Comparison of ENCODE assay signal across 8 mouse cellular contexts in the genomic region with DNA sequence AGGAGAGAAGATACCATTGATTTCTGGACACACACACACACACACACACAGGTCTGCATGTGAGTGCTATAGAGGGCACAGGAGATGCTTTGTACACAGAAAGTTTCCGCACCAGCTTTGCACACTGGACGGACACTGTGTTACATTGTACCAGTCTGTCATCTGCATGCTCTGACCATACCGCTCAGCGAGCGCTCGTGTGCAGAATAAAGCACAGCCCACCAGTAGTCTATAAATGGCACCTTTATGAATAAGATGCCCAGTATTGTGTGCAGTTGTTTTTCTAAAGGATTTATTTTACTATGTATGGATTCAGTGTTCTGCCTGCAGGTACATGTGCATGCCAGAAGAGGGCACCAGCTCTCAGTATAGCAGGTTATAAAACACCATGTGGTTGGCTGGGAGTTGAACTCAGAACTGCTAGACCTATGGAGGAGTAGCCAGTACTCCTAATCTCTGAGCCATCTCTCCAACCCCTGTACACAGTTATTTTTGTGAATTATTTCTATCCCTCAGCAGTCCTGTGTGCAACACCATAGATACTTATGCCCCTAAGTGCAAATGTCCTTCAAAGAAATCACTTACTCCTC. TPM values are rescaled to one million over a fixed set of nuclear protein-coding genes. Genes with fewer than 3 reads are reported as not detected.
DNase-seq lines count a peak whose midpoint lies in the region; ATAC-seq and TF ChIP-seq lines count a peak whose summit lies in the region.
"Had no signal": no experiment of that assay in that cellular context is flagged by ENCODE, and none has a peak within 500 bp of the region (broad histone marks: within the 10 kb centered on the region; RNA-seq: fewer than 3 reads in every experiment).

No protein-coding gene starts in this region.

- no peak for TF ChIP-seq POLR2A in CH12.LX (IDR thresholded peaks at IDR 0.05; ENCODE audit: low read depth, low read length)
- TF ChIP-seq POLR2A in bone marrow, adult 2 months (IDR thresholded peaks at IDR 0.05; ENCODE audit: borderline replicate concordance, control insufficient read depth, low read depth, low read length) = no peak

- peak; percentile 61 for TF ChIP-seq RAD21 in CH12.LX (IDR thresholded peaks at IDR 0.05; ENCODE audit: low read depth, low read length)

- no peaks in the 10 kb centered on the region for H3K9me3 ChIP-seq in kidney, embryonic 14.5 days (ENCODE audit: control insufficient read depth, low read length)
- no peaks in the 10 kb centered on the region for H3K9me3 ChIP-seq in CH12.LX (replicated peaks; ENCODE audit: low read length)

- in situ Hi-C loops in CH12.LX (cut with MboI; ENCODE audit: low pct_ligation_motif_present, low pct_unique_long_range_greater_than_20kb, low sequenced_read_pairs) = no loop called here

- peaks cover 90% of the 10 kb centered on the region for H3K36me3 ChIP-seq in kidney, embryonic 14.5 days (ENCODE audit: control insufficient read depth, insufficient read depth, low read length)
- peaks cover 77 to 97% of the 10 kb centered on the region in 2 experiments for H3K36me3 ChIP-seq in CH12.LX (replicated peaks in 1 of 2; ENCODE audit: control insufficient read depth in 1 of 2, insufficient read depth in 1 of 2, low read length in 1 of 2)

- no peak overlapping the region for H3K9ac ChIP-seq in kidney, embryonic 14.5 days (ENCODE audit: low read depth, low read length)
- no peak overlapping the region for H3K9ac ChIP-seq in CH12.LX (ENCODE audit: insufficient read depth, low read depth)

- no peaks in the 10 kb centered on the region for H3K27me3 ChIP-seq in kidney, embryonic 14.5 days (ENCODE audit: control insufficient read depth, insufficient read depth, low read length)
- H3K27me3 ChIP-seq in CH12.LX (replicated peaks) = no peaks in the 10 kb centered on the region

- no peak for DNase-seq in kidney, adult 18-20 months
- DNase-seq in CH12.LX (ENCODE audit: extremely low read depth) = peak; percentile 51
- no peak for DNase-seq in ovary, postnatal 36 days (ENCODE audit: low spot score)
- no peak for DNase-seq in Muller cell, postnatal 12 days (ENCODE audit: inconsistent ontology term)
- DNase-seq: kidney, postnatal 10 days had no signal

- H3K4me3 ChIP-seq in kidney, embryonic 14.5 days (ENCODE audit: low read length) = no peak overlapping the region
- H3K4me3 ChIP-seq in CH12.LX (replicated peaks in 1 of 3; ENCODE audit: low read depth in 2 of 3, low read length in 2 of 3, poor library complexity in 1 of 3) = no peak overlapping the region
- no peak overlapping the region for H3K4me3 ChIP-seq in bone marrow, adult 2 months (replicated peaks; ENCODE audit: control insufficient read depth, low read depth, low read length)

- H3K4me2 ChIP-seq in kidney, embryonic 14.5 days (replicated peaks; ENCODE audit: low read depth, low read length) = no peak overlapping the region
- no peak overlapping the region for H3K4me2 ChIP-seq in CH12.LX (ENCODE audit: insufficient read depth, low read depth, poor library complexity, severe bottlenecking)

- H3K4me1 ChIP-seq in kidney, embryonic 14.5 days (ENCODE audit: control insufficient read depth, insufficient read depth, low read length) = no peaks in the 10 kb centered on the region
- peaks cover 0 to 3% of the 10 kb centered on the region in 2 experiments; a peak in 2 of 4 replicates for H3K4me1 ChIP-seq in CH12.LX (ENCODE audit: control insufficient read depth in 1 of 2, insufficient read depth in 2 of 2)
- H3K4me1 ChIP-seq in bone marrow, adult 2 months (ENCODE audit: control insufficient read depth, insufficient read depth, low read length) = no peaks in the 10 kb centered on the region

- ATAC-seq in kidney, embryonic 14.5 days (ENCODE audit: low FRiP score, low TSS enrichment) = peak; percentile 53
- ATAC-seq in megakaryocyte-erythroid progenitor cell, adult 5-6 weeks (replicated peaks; ENCODE audit: low FRiP score, low TSS enrichment, poor library complexity, severe bottlenecking) = peak; percentile 82

- no peak for TF ChIP-seq EP300 in CH12.LX (IDR thresholded peaks at IDR 0.05; ENCODE audit: low read length)

- 93% methylated on average over 6 of the region's 6 CpGs for WGBS in kidney, embryonic 14.5 days
- 95% methylated on average over 6 of the region's 6 CpGs for WGBS in bone marrow, adult 2 months

- no peak overlapping the region for H3K27ac ChIP-seq in kidney, embryonic 14.5 days (ENCODE audit: low read depth, low read length)
- no peak overlapping the region for H3K27ac ChIP-seq in CH12.LX (ENCODE audit: insufficient read depth, low read depth)
- no peak overlapping the region for H3K27ac ChIP-seq in bone marrow, adult 2 months (ENCODE audit: control insufficient read depth, insufficient read depth, low read depth, low read length, poor library complexity)

- H3K79me2 ChIP-seq in CH12.LX (replicated peaks; ENCODE audit: control insufficient read depth, extremely low read depth, insufficient read depth, poor library complexity, severe bottlenecking) = no peaks in the 10 kb centered on the region

- dilution Hi-C loops in CH12.LX (cut with MboI; ENCODE audit: extremely low pct_ligation_motif_present, extremely low pct_unique_long_range_greater_than_20kb, low sequenced_read_pairs) = no loop called here

- TF ChIP-seq CTCF in CH12.LX (conservative IDR thresholded peaks at IDR 0.05 in 1 of 2, IDR thresholded peaks at IDR 0.05 in 1 of 2; ENCODE audit: low read depth in 2 of 2, low read length in 2 of 2) = peak; percentile 55 to 71
- TF ChIP-seq CTCF in bone marrow, adult 2 months (IDR thresholded peaks at IDR 0.05; ENCODE audit: control insufficient read depth, insufficient read depth, low read length) = peak; percentile 28; the same call in 1 of the 2 replicates

TF ChIP-seq in CH12.LX, 34 proteins besides CTCF, POLR2A, EP300 and RAD21:
- TF ChIP-seq ZC3H11A (IDR thresholded peaks at IDR 0.05; ENCODE audit: low read depth, low read length) = no peak
- peak; percentile 80; the same call in 1 of the 2 replicates for TF ChIP-seq MYC (IDR thresholded peaks at IDR 0.05; ENCODE audit: low read depth, low read length)
- no peak for TF ChIP-seq USF2 (conservative IDR thresholded peaks at IDR 0.05; ENCODE audit: low read depth, low read length)
- no peak for TF ChIP-seq ZNF384 (IDR thresholded peaks at IDR 0.05; ENCODE audit: low read depth, low read length)
- no peak for TF ChIP-seq JUND (conservative IDR thresholded peaks at IDR 0.05; ENCODE audit: low read depth, low read length)
- TF ChIP-seq NRF1 (IDR thresholded peaks at IDR 0.05; ENCODE audit: low read depth, low read length) = no peak
- TF ChIP-seq SMC3 (IDR thresholded peaks at IDR 0.05; ENCODE audit: low read depth, low read length) = peak; percentile 47
- TF ChIP-seq CHD2 (IDR thresholded peaks at IDR 0.05; ENCODE audit: low read length) = no peak
- TF ChIP-seq GABPA (IDR thresholded peaks at IDR 0.05; ENCODE audit: insufficient replicate concordance, low read depth, low read length) = no peak
- no peak for TF ChIP-seq E2F4 (IDR thresholded peaks at IDR 0.05; ENCODE audit: insufficient replicate concordance, low read depth, low read length)
- no peak for TF ChIP-seq UBTF (IDR thresholded peaks at IDR 0.05; ENCODE audit: low read depth, low read length)

RNA-seq across cellular contexts. Expression of gene Pitrm1, which starts 28.1 kb away (rescaled TPM):
- polyA plus RNA-seq in kidney, embryonic 14.5 days (2014; fragmentation: Nextera tagmentation; extraction: Ambion mirVana) = 92.8 and 142 TPM in 2 replicates
- 49.0 and 59.2 TPM in 2 replicates for total RNA-seq in CH12.LX (2012; rRNA removed)
- 61.3 and 62.3 TPM in 2 replicates for total RNA-seq in CH12.LX (2014; rRNA removed)
- 71.6 and 78.0 TPM in 2 replicates for polyA plus RNA-seq in CH12.LX (2012; ENCODE audit: insufficient read length, low read depth)
- 16.8 and 39.6 TPM in 2 replicates for polyA plus RNA-seq in bone marrow, adult 2 months (2011; ENCODE audit: insufficient read depth, insufficient read length, low replicate concordance, missing spikeins)
- 175 and 180 TPM in 2 replicates for total RNA-seq in megakaryocyte-erythroid progenitor cell, adult 5-6 weeks (2014; fragmentation: Nextera tagmentation)
- 182 and 209 TPM in 2 replicates for total RNA-seq in megakaryocyte-erythroid progenitor cell, adult 5-6 weeks (2017)
